Mouse (Mus musculus) forebrain, embryonic 10.5 days (tissue): Measurements from ENCODE around the gene Gtf2f2. TPM values are rescaled to one million over a fixed set of nuclear protein-coding genes. Genes with fewer than 3 reads are reported as not detected.
"Not testable (repeated sequence)": the region's sequence is repeated elsewhere in the genome, so short reads cannot be mapped to it uniquely, and the experiment has no call there.

Source experiments
- DNase-seq: peaks from one replicate; pipeline ENCODE4 v3.0.0-alpha.2; 2017; ENCODE audit warnings: low spot score; ENCODE audit errors: extremely low spot score
- H3K27ac ChIP-seq: fragments of 300-500 bp; sonication (generic); 2 replicates; pipeline ENCODE4 v1.5.1; 2016; ENCODE audit warnings: mild to moderate bottlenecking
- H3K27me3 ChIP-seq: fragments of 300-500 bp; sonication (generic); 2 replicates; pipeline ENCODE4 v1.6.1; 2016; ENCODE audit warnings: mild to moderate bottlenecking; ENCODE audit not compliant: poor library complexity, severe bottlenecking
- H3K36me3 ChIP-seq: fragments of 300-500 bp; sonication (generic); replicated peaks from 2 replicates; pipeline ENCODE4 v1.6.1; 2016; ENCODE audit warnings: mild to moderate bottlenecking, moderate library complexity
- H3K4me1 ChIP-seq: fragments of 300-500 bp; sonication (generic); 2 replicates; pipeline ENCODE4 v1.6.1; 2016
- H3K4me3 ChIP-seq: fragments of 300-500 bp; sonication (generic); 2 replicates; pipeline ENCODE4 v1.5.1; 2016; ENCODE audit warnings: mild to moderate bottlenecking, moderate library complexity
- H3K9me3 ChIP-seq: fragments of 300-500 bp; sonication (generic); 2 replicates; pipeline ENCODE4 v1.6.1; 2016; ENCODE audit warnings: mild to moderate bottlenecking, moderate library complexity
- WGBS: fragments of 180-500 bp; shearing (Covaris S2); methylation state at CpG from one replicate; pipeline ENCODE4 v1.1.7; 2016; 5-methylcytosine and 5-hydroxymethylcytosine counted together
- polyA plus RNA-seq: library from polyadenylated mRNA; unstranded; fragments of >200 nt; fragmentation: Nextera tagmentation; extraction: Ambion mirVana; gene quantifications from 2 replicates; pipeline ENCODE4 v1.2.1, GENCODE M21; 2016

Gtf2f2 gene
- polyA plus RNA-seq, 1 experiment from 2014 or later, result 57.3 TPM

DNA sequence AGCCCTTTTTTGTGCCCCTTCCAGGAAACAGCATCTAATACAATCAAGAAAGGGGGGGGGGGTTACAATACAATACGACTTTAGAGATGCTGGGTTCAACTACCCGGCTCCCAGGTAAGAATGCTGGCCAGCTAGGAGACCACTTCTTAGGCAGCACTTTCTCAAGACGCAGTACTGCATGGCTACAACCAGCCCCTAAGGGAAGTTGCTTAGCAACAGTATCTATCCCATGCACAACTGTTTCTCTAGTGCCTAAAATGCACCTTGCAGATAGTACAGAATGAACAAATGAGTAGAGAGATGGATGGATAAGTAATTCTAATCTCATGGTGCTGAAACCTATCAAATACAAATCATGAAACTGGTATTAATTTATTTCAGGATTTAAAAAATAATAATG, 63.0 kb downstream of the Gtf2f2 start:
- no peak for DNase-seq
- no peaks in the 10 kb centered on the region for H3K27me3 ChIP-seq
- no peak overlapping the region for H3K4me3 ChIP-seq
- no peak overlapping the region for H3K27ac ChIP-seq
- no peaks in the 10 kb centered on the region for H3K9me3 ChIP-seq
- peaks cover 10% of the 10 kb centered on the region; the same call in 1 of the 2 replicates for H3K36me3 ChIP-seq
- H3K4me1 ChIP-seq, result 0 out of 2 replicates have a peak, but pooled peaks cover 3% of the 10 kb centered on the region
- WGBS, result 75% methylated on average over 3 of the region's 3 CpGs

DNA sequence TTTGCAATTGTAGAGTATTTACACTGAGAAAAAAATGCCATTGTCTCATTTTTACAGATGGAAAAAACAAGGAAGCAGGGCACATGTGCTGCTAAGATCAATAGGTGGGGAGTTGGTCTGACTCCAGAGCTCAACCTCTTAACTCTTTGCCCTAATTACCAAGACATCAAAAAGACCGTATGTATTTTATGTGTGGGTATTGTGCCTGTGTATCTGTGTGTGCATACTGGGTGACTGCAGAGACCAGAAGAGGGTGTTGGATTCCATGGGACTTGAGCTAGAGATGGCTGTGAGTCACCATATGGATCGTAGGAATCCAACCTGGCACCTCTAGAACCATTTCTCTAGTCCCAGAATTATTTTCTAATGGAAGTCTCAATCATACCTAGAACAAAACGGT, 68.3 kb downstream of the Gtf2f2 start:
- Histone ChIP-seq H3K27me3 (no peaks in the 10 kb centered on the region), H3K27ac (no peak overlapping the region), H3K36me3 (no peaks in the 10 kb centered on the region; the same call in 1 of the 2 replicates), H3K4me1 (no peaks in the 10 kb centered on the region), H3K9me3 (no peaks in the 10 kb centered on the region), H3K4me3 (no peak overlapping the region)
- no peak for DNase-seq
- WGBS, result 91% methylated on average over 3 of the region's 3 CpGs

DNA sequence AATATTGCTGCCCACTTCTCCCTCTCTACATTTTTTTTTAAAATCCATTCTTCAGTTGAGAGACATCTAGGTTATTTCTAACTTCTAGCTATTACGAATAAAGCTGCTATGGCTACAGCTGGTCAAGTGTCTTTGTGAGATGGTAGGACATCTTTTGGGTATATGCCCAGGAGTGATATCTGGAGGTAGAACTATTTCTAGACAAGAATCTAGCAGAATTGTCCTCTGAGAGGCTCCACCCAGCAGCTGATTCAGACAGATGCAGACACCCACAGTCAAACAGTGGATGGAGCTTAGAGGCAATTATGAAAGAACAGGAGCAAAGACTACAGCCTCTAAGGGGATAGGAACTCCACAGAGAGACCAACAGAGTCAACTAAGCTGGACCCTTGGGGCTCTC, 69.2 kb downstream of the Gtf2f2 start:
- no peak overlapping the region for H3K27ac ChIP-seq
- H3K27me3 ChIP-seq, result no peaks in the 10 kb centered on the region

DNA sequence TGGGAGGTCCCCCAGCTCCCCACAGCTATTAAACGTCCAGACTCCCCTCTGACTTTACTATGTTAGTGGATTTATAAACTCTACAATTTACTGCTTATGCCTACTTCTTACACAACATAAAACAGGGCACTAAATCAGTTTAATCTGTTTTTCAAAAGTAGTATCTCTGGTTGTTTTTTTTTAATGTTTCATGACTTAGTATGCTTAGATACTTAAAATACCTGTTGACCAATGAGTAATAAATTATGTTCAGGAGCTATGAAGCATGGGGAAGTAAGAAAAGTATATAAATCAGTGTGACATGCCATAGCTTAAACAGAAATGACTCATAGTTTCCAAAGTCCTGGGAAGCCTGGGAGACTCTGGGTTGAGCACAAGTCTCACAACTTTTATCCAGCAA, 73.0 kb downstream of the Gtf2f2 start:
- WGBS, result 81% methylated on average over 1 of the region's 1 CpGs
- Histone ChIP-seq H3K9me3 (no peaks in the 10 kb centered on the region), H3K27me3 (no peaks in the 10 kb centered on the region), H3K36me3 (no peaks in the 10 kb centered on the region; the same call in 1 of the 2 replicates), H3K4me1 (no peaks in the 10 kb centered on the region), H3K27ac (no peak overlapping the region), H3K4me3 (no peak overlapping the region)
- DNase-seq, result no peak

More for the DNA sequence above, 69.2 kb downstream of the Gtf2f2 start:
- Histone ChIP-seq H3K36me3 (no peaks in the 10 kb centered on the region; the same call in 1 of the 2 replicates), H3K4me3 (no peak overlapping the region), H3K4me1 (no peaks in the 10 kb centered on the region), H3K9me3 (no peaks in the 10 kb centered on the region)
- 94% methylated on average over 1 of the region's 1 CpGs for WGBS
- DNase-seq, result no peak

DNA sequence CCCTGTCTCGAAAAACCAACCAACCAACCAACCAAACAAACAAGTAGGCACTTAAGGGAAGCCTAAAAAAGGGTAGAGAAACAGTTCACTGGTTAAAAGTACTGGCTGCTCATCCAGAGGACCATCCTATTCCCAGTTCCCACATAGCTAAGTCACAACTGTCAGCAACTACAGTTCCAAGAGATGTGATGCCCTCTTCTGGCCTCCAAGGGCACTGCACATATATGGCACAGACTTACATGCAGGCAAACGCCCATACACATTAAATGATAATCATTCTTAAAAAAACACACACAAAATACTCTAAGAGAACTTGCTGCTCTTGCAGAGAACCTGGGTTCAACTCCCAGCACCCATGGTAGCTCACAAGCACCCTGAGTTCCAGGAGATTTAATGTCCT, 76.3 kb downstream of the Gtf2f2 start:
- Histone ChIP-seq H3K36me3 (peaks cover 2% of the 10 kb centered on the region), H3K4me3 (no peak overlapping the region), H3K27ac (no peak overlapping the region), H3K9me3 (no peaks in the 10 kb centered on the region), H3K4me1 (no peaks in the 10 kb centered on the region), H3K27me3 (no peaks in the 10 kb centered on the region)
- DNase-seq, result no peak
- 86% methylated on average over 2 of the region's 2 CpGs for WGBS

DNA sequence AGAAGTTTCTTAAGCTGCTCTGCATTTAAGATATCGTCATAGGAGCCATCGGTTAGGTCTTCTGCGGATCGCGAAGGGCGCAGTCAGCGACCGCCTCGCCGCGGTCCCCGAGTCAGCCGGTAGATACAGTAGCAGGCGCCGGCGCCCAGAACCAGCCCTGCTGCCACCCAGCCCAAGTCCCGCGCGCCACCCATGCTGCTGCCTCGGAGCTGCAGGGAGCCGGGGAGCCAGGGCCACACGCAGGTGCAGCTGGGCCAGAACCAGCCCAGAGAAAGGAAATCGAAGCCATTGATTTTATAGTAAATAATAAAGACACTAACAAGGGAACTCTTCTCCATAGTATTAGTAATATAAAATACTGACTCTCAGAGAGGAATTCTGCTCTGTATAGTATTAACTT, 79.4 kb downstream of the Gtf2f2 start:
- 95% methylated on average over 23 of the region's 23 CpGs for WGBS
- H3K27ac ChIP-seq, result no peak overlapping the region
- DNase-seq, result no peak
- no peaks in the 10 kb centered on the region for H3K9me3 ChIP-seq
- no peaks in the 10 kb centered on the region for H3K27me3 ChIP-seq
- H3K4me1 ChIP-seq, result peaks cover 9% of the 10 kb centered on the region
- H3K4me3 ChIP-seq, result no peak overlapping the region
- H3K36me3 ChIP-seq, result peaks cover 2% of the 10 kb centered on the region

DNA sequence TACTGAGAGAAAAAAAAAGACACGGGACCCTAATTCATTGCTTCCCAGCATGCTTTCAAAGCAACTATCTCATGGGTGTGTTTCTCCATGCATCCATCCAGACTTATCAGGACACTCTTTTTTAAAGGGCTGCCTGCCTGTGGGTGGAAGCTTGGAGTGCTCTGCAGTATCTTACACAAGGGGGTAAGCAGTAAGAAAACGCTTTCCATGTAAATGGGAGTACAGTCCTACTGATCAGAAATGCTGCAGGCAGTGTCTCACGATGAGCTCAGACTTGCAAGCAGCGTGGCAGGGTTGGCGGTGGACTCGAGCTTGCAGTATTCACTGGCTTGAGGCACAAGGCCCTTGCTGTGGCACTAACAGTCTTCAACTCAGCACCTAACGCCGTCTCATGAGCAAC, 81.0 kb downstream of the Gtf2f2 start:
- not testable (repeated sequence) for H3K4me3 ChIP-seq, H3K4me1 ChIP-seq, H3K36me3 ChIP-seq, DNase-seq, H3K27me3 ChIP-seq, H3K27ac ChIP-seq, H3K9me3 ChIP-seq
- 93% methylated on average over 8 of the region's 8 CpGs for WGBS

DNA sequence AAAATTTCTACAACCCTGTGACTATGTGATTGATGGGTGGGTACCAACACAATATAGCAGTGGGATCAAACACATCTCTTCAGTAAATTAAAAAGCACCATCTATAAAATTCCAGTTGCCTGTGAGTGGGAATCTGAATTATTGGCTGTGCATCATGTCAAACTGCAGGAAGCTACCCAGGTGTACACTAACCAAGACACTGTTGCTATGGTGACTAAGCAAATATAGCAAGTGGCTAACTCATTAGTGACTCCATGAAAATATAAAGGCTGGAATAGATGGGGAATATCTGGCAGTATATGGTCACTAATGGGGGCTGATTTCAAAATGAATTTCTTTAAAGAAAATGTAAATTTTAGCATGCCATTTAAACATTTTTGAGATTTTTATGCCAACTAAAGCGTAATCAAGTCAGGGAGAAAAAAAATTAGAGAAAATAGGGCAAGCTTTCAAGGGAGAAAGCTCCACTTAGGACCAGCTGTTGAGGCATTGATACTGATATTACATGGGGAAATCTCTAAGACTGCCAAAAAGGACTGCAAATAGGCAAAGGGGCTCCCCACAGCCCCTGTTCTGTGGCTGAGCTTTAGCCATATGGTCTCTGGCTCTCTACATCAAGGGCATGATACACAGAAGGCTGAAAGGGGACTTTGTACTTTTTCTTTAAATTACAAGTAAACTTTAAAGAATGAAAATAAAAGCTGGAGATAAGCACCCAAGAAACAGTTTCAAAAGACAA, 87.2 kb downstream of the Gtf2f2 start:
- Histone ChIP-seq H3K4me1 (peaks cover 9% of the 10 kb centered on the region), H3K27ac (no peak overlapping the region)

DNA sequence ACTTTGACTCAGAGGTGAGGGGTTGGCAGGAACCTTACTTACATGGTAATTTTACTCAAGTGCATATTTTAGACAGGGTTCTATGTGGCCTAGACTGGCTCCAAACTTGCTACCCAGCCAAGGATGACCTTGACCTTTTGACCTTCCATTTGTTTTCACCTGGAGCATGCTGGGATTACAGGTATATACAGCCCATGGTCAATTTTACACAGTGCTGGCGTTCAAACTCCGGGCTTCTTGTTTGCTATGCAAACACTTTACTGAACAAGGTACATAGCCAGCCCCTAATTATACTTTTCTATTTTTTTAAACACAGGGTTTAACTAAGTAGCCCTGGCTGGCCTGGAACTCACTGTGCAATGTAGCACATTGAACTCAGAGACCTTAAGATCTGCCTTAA, 98.0 kb downstream of the Gtf2f2 start:
- Histone ChIP-seq H3K27me3 (no peaks in the 10 kb centered on the region), H3K27ac (no peak overlapping the region), H3K36me3 (peaks cover 13% of the 10 kb centered on the region), H3K4me1 (no peaks in the 10 kb centered on the region), H3K4me3 (no peak overlapping the region), H3K9me3 (no peaks in the 10 kb centered on the region)
- DNase-seq, result no peak
- WGBS, result 94% methylated on average over 2 of the region's 2 CpGs

More for the DNA sequence above, 87.2 kb downstream of the Gtf2f2 start:
- H3K36me3 ChIP-seq, result no peaks in the 10 kb centered on the region
- WGBS, result 91% methylated on average over 1 of the region's 1 CpGs
- no peak for DNase-seq
- no peak overlapping the region for H3K4me3 ChIP-seq
- H3K27me3 ChIP-seq, result no peaks in the 10 kb centered on the region
- H3K9me3 ChIP-seq, result no peaks in the 10 kb centered on the region

DNA sequence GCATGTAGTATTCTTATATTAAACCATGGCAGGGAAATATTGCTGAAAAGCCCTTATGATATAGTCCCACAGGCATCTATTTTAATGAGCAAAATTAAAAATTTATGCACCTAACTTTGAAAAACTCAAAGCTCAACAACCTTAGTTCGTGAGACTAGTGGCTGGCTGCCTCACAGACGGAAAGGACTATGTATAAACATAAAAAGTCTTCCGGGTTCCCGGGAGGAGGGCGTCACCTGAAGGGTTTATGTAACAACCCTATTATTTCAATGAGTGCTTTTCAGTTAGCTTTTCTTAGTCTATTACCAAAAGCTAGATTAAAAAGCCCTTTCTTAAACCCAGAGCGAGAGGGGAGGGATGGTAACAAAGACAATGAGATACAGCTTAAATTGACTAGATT, 98.7 kb downstream of the Gtf2f2 start:
- Histone ChIP-seq H3K27ac (no peak overlapping the region), H3K9me3 (no peaks in the 10 kb centered on the region), H3K4me1 (no peaks in the 10 kb centered on the region), H3K27me3 (no peaks in the 10 kb centered on the region), H3K36me3 (peaks cover 12% of the 10 kb centered on the region), H3K4me3 (no peak overlapping the region)
- DNase-seq, result no peak
- WGBS, result 87% methylated on average over 6 of the region's 6 CpGs

DNA sequence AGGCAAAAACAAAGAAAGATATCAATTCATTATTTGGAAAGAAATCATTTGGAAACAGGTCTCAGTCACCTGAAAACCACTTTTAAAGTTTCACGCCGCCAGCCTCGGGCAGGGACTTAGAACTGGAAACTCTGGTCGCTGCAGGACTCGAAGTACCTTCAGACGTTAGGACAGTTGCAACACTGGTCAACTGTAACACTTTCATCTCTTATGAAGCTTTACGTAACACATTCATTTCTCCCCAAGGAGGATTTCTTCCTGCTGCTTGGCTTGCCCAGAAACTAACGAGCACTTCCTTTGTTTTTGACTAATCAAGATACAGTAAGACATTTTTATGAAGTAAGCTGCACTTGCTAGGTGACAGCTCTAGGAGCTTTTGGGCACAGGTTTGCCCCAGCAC, 103.7 kb downstream of the Gtf2f2 start:
- WGBS, result 95% methylated on average over 8 of the region's 8 CpGs
- Histone ChIP-seq H3K27me3 (no peaks in the 10 kb centered on the region), H3K36me3 (peaks cover 42% of the 10 kb centered on the region), H3K4me1 (no peaks in the 10 kb centered on the region), H3K27ac (no peak overlapping the region), H3K9me3 (no peaks in the 10 kb centered on the region), H3K4me3 (no peak overlapping the region)
- DNase-seq, result no peak

DNA sequence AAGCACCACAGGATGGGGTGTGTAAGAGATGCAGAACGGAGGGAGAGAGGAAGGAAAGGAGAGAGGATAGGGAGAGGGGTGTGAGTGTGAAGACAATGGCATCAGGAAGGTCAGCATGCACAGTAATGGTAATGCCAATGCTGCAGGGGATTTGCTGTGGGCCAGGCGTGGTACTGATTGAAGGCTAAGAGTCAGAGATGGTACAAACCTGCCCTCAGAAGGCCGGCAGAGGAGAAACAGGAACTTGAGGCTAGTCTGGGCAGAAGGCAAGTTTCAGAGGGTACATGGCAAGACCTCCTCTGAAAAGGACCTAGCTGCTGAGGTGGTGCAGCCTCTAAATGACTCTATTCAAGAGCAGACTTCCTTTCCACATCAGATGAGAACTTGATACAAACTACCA, 105.7 kb downstream of the Gtf2f2 start:
- Histone ChIP-seq H3K27ac (no peak overlapping the region), H3K27me3 (no peaks in the 10 kb centered on the region), H3K9me3 (no peaks in the 10 kb centered on the region), H3K36me3 (peaks cover 42% of the 10 kb centered on the region), H3K4me3 (no peak overlapping the region), H3K4me1 (peaks cover 17% of the 10 kb centered on the region)
- no peak for DNase-seq
- 96% methylated on average over 3 of the region's 3 CpGs for WGBS

DNA sequence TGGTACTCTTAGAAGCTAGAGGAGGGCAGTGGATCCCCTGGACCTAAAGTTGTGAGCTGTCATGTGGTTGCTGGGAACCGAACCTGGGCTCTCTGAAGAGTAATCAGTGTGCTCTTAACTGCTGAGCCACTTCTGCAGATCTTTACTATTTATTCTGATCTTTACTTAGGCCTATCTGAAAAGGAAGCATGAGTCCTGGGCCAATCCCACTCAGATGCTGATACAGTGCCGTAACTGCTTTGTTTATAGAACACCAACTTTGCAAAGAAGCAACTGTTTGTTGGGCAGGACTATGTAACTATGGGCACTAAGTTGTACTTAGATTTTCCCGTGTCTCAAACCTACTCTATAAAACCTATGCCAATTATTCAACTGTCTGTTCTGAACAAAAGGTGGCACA, 107.5 kb downstream of the Gtf2f2 start:
- Histone ChIP-seq H3K4me1 (peaks cover 23% of the 10 kb centered on the region), H3K27ac (no peak overlapping the region), H3K36me3 (peaks cover 42% of the 10 kb centered on the region), H3K4me3 (no peak overlapping the region), H3K9me3 (no peaks in the 10 kb centered on the region), H3K27me3 (no peaks in the 10 kb centered on the region)
- DNase-seq, result no peak
- 91% methylated on average over 3 of the region's 3 CpGs for WGBS

DNA sequence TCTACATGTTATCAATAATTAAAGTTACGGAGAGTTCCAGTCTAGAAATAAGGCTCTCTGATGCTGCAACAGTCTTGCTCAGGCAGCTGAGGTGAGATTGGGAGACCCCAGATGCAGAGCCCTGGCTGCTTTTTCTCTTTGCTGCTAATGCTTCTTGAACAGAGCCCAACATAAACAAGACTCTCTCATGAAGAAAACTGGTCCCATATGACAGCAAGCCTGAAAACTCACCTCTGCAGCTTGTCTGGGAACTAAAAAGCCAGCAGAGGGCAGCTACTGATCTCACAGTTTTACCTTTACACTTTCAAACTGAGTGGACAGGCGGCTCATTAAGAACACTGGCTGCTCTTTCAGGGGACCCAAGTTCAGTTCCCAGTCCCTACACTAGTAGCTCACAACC, 108.7 kb downstream of the Gtf2f2 start:
- Histone ChIP-seq H3K36me3 (peaks cover 48% of the 10 kb centered on the region), H3K4me3 (no peak overlapping the region), H3K27ac (no peak overlapping the region), H3K27me3 (no peaks in the 10 kb centered on the region), H3K9me3 (no peaks in the 10 kb centered on the region), H3K4me1 (peaks cover 23% of the 10 kb centered on the region)
- WGBS, result 90% methylated on average over 2 of the region's 2 CpGs
- DNase-seq, result no peak
